Mouse (Mus musculus) frontal cortex, adult (tissue): ENCODE results near the gene Galnt15.

Experiments
- ATAC-seq: cut with Nextera tagmentation; 2 replicates; pipeline ENCODE4 v1.9.2; 2017; ENCODE audit warnings: mild to moderate bottlenecking, moderate library complexity, mixed read lengths; ENCODE audit not compliant: low TSS enrichment

Gene Galnt15

DNA sequence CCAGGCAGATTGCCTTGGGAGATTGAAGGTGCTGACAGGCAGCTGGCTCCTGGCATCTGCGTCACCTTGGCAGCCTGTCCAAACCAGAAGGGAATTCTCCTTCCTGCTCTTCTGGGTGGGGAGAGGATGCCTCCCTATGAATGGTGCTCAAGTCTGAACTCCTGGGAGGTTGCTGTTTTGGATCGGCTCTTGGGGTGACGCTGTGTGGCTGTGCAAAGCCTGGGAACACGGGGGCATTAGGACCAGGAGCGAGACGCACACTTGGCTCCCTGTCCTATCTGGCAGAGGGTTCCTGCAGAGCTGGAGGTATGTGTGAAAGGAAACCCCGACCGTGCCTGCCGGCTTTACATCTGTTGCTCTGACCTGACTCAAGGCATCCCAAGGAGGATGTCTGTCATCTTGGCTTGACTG lies at the start of gene Galnt15:
Galnt15 (plus strand) TSS at position 309 of the 411 bp plus-strand sequence.
- ATAC-seq, result 0 out of 2 replicates have a peak, but pooled peaks have one; percentile 43

DNA sequence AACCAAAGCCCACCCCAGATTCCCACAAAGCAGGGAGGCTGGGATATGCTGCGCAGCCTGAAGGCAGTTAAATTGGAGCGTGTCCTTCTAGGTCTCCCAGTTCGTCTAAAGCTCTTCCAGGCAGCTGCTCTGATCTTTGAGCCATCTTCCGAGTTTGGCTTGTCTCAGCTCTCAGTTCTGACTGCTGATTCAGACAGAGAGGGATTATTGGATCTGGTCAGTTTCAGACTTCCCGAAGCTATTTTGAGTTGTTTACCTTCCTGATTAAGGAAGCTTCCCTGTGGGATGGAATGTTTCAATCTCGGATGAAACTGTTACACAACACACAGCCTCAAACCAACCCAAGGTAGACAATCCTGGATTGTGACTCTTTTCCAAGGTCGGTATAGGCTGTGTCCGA lies 34.8 kb upstream of the Galnt15 start:
- no peak for ATAC-seq

DNA sequence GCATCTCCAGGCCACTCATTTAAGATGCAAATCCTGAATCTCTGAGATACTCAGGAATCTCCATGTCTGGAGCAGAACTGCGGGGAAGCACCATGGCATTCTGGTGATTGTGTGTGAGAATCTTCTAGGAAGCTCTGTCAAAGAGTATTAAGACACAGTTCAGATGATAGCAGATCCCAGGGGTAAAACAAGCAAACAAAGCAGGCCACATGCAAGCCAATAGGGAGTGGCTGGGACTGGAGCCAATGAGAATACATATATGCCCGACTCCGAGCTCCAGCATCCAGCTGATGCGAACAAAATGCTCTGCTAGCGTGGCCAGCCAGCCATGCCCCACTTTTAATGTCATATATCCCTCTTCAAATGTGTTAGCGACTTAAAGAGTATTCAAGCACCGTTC lies 27.8 kb upstream of the Galnt15 start:
- no peak for ATAC-seq

DNA sequence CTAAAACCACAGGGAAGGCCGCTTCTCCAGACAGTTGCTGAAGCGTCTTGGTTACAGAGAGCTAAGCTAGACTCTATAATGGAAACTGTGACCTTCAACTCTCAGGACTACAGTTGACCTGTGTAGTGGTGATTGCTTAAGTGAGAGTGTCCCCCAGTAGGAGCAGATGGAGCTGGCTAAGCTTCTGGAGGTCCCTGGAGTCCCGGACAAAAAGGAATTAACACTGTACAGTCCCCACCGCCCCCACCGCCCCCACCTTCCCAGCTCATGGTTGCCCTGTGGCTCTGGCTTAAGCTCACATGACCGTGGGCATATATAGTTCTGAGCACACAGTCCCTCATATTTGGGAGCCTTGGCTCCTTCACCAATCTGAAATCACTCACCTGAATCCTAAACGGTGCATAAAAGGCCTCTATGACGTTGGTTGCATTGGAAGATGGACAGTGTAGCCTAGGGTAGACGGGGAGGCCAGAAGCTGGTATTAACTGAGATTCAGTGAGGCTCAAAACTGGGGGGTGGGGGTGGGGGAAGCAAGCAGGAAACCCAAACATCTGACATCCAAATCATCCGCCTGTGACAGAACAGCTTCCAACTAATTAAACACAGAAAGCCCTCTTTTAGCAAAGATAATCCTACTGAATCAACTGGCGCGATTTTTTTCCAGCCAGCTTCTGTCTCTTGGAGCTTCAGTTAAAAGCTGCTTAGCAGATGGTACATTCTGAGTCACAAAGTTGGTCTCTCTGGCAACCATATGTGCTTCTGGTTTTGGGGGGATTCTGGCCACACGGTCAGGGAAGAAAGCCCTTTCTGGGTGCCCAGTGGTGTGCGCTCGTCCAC lies 26.1 kb upstream of the Galnt15 start:
- ATAC-seq, result peak; percentile 95

DNA sequence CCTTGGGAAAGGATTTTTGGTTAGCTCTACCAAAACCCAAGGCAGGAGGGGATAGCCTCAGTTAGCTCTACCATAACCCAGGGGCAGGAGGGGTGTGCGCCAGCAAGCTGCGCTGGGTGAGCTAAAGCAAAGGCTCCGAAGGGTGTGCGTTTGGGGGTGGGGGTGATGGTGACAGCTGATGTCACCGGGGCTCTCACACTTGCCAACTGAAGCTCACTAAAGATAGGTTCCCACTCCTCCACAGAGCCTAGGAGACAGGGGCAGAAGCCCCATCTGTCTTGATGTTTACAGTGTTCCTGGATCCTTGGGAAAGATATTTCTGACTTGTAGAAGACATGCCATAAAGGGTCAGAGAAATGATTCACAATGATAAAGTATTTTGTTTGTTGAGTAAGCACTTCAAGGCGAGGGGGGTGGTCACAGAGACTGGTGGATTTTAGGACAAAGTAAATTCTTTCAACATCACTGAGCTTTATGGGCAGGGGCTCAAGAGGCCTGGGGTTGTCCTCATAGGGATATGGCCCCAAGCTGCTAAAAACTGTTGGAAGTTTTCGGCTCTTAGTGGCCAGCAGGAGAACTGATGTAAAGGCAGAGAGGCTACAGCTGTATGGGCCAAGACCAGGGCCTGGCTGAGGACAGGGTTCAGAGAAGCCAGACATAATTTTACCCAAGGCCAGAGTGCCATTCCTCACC lies 24.7 kb upstream of the Galnt15 start:
- peak; percentile 47 for ATAC-seq

DNA sequence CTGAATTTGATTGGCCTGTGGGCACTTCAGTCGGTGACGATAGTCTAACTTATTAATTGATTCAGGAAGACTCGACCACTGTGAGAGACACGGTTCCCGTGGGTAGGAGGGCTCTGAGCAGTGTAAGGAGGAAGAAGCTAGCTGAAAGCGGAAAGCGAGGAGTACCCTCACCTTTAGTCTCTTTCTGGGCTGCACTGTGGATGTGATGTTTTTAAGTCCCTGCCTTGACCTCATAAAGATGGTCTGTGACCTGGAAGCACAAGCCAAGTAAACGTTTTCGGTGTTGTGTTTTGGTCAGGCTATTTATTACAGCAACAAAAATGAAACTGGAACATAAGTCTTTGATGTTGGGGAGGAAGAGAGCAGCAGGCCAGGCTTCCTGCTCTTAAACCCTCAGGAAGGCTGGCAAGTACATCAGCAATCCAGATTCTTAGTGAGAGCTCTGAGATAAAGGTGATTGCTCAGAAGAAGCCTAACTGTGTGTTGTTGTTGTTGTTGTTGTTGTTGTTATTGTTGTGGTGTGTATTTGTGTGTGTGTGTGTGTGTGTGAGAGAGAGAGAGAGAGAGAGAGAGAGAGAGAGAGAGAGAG lies 23.0 kb upstream of the Galnt15 start:
- no peak for ATAC-seq

DNA sequence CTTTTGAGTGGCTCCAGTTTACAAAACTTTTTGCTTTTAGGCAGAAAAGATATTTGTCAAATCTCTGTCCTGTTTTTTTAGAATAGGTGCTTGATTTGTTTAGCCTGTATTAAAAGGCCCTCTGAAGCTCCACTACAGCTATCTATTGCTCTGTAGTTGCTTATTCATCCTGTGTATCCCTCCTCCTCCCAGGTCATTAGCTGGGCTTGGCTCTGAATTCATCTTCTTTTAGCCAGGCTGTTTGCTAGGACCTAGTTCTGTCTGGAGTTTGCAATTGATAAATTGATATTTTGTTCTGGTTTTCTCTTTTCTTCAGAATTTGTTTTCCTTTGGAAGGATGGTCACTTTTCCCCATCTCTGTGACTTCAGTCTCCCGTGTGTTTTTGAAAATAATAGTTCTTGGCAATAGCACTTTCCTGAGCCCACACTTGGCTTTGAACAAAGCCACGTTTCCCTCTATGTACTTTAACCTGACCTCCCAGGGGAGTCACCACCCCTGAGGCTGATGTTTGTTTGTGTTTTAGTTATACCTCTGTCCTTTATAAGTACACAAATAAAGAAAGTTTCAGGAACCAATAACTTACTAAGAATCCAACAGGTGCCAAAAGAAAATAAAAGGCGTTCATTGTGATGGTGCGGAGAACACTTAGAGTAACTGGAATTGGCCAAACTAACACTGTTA lies 21.0 kb upstream of the Galnt15 start:
- ATAC-seq, result no peak

DNA sequence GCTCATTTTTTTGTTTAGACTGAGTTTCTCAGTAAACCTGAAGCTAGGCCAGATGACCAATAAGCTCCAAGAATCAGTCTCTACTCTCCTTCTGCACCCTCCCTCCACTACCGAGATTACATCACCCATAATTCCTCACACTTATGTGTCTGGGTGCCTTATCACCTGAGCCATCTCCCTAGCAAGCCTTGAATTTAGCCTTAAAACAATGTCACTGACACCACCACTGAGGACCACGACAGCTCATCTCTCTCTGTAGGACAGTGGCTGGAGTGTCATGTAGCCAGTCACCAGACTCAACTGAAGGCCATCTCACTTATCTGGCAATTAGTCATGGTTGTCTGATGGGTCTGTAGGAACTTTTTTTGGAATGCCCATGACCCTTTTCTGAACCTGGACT lies 19.1 kb upstream of the Galnt15 start:
- ATAC-seq, result no peak

DNA sequence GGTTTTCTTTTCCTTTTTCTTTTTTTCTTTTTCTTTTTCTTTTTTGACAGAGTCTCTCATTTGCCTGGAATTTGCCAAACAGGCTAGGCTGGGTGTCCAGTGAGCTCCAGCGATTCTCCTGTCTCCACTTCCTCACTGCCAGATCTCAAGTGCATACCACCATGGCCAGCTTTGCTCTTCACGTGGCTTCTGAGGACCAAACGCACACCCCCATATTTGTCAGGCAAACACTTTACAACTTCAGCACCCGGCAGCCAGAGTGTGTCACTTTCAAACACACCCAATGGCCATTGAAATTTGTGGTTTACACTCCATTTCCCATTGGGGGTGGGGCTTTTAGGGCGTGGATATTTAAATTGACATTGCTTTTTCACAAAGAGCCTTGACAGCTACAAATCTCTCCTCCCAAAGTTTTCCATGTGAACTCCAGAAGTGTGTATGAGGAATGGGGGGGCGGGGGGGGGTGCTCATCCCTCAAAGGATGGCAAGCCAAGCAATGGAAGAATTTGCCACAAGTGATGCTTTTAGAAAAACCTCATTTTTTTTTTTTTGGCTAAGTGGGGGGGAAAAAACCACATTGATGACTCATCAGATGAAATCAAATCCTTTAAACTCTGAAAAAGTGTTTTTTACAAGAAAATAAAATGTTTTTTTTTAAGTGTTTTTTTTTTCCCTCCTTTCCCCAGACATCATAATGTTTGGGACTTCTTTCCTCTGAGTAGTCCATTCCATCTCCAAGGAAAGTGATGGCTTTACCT lies 17.1 kb upstream of the Galnt15 start:
- no peak for ATAC-seq

DNA sequence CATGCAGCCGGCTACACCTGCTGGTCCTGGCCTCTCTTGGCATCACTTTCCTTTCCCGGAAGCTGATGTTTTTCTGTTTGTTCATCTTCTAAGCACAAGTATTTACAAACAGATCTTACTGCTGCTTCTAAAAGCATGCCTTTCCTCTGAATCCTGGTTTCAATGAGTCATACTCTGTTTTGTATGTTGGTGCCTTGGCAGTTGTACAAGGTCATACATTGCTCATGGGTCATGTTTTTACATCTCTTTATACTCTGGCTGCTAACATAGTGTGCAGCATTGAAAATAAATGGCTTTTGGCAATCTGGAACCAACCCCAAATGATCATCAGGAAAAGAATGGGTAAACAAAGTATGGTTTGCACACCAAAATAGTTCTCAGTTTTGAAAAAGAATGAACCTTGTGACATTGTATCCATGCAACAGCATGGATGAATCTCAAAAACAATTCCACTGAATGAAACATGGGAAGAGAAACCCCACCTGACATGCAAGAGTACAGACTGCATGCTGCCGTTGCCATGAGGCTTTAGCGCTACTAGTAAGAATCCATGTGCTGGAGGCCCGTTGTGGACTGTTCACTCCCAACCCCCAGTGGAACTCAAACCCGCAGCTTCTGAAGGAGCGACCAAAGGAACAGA lies 13.5 kb upstream of the Galnt15 start:
- no peak for ATAC-seq

DNA sequence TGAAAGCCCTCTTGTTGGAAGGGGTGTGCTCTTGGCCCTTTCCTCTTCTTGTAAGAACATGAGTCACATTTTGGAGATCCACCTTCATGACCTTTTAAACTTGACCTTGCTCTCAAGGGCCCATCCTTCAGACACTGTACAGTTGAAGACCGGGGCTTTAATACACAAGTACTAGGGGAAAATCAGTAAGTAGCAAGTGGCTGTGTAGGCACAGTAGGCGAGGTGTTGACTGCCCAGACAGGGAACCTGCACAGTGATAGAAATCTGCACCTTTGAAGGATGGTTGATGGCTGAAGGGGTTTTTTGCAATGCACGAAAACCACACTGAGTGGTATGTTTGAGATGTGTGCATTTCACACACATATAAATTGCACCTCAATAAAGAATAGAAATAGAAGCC lies 12.3 kb upstream of the Galnt15 start:
- ATAC-seq, result no peak; the same call in 1 of the 2 replicates

DNA sequence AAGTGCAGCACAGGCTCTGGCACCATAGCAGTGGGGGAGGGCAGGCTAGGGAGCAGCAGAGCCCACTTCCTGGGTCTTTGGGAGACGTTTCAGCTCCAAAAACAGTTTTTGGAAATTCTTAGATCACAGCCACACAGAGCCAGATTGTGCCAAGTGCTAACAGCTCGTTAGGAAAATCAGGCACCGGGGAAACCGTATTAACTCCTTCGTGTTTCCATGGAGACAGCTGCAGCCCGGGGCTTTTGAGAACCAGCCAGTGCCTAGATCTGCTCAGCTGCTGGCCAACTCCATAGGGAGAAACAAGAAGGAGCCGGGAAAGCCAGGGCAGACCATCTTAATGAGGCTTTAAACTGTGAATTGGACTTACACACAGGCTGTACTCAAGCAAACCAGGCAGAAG lies 11.9 kb upstream of the Galnt15 start:
- ATAC-seq, result peak; percentile 82

DNA sequence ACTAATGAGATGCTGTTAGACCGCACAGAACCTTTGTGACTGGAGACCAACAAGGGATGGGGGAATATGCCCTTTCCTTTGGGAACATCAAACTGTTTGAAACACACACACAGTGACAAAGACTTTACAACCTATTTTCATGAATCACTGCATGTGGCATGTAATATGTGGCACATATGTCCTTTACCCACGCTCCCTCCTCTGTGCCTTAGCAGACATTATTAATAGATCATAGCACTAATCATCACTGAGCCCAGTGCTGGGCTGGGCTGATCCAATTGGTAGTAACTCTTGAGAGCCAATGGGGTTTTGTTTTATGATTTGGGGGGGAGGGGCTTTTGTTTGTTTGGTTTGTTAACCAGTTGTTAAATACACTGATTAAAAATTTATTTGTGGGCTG lies 11.3 kb upstream of the Galnt15 start:
- no peak for ATAC-seq

DNA sequence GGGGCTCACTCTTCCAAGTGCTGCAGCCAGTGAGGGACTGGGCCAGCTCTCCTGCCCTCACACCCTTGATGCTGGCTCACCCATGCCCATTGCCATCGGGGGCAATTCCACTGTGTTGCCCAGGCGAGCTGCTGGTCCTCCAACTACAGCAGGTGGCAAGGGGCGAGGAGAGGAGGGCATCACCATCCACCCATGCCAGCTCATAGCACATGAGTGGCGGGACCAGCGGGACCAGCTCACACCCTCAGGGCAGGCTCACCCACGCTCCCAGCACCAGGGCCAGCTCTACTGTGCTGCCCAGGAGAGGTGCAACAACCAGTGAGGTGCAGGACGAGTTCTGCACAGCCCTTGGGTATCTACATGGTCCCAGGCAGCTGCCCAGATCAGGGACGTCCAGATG lies 9.7 kb upstream of the Galnt15 start:
- no peak for ATAC-seq

DNA sequence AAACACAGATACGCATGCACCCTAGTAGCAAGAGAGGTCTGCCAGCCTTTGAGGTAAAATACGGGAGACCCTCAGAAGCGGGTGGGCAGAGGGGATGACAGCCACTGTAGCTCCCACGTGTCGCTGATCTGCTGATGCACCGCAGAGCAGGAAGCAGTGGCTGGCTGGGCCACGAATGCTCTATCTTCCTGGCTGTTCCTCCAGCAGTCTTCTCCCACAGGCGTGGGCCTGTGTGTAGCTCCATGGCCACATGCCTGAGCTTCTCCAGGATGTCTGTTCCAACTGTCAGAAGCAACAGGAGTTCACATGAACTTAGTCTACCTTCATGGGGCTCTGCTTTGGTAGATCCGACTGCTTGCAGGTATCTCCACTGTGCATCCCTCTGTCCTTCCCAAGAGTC lies 6.8 kb upstream of the Galnt15 start:
- peak; percentile 99 for ATAC-seq

DNA sequence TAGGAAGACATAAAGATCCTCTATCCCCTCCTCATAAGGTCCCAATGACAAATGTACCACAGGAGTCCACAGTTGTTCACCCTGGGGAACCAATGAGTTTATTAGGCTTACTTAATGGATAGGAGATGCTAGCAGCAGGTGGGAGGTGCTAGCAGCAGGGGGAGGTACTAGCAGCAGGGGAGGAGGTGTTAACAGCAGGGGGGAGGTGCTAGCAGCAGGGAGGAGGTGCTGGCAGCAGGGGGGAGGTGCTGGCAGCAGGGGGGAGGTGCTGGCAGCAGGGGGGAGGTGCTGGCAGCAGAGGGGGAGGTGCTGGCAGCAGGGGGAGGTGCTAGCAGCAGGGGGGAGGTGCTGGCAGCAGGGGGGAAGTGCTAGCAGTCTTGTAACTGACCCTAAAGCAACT lies 6.3 kb upstream of the Galnt15 start:
- ATAC-seq, result no peak

DNA sequence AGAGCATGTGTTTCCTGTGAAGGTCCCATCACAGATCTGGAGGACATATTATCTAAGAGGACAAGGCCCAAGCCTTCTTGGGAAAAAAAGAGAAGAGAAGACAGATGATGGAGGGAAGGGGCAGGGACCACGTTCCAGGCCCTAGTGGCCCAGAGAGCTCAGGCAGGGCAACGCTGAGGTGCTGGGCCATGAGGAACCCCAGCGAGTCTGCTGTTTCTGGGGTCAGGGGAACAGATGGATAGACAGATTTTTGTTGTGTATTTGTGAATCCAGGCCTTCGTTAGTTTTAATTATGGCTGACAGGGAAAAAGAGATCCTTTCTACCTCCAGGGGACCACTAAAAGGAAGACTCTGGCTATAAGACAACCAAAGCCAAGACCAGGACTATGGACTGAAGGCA lies 4.9 kb upstream of the Galnt15 start:
- no peak for ATAC-seq

DNA sequence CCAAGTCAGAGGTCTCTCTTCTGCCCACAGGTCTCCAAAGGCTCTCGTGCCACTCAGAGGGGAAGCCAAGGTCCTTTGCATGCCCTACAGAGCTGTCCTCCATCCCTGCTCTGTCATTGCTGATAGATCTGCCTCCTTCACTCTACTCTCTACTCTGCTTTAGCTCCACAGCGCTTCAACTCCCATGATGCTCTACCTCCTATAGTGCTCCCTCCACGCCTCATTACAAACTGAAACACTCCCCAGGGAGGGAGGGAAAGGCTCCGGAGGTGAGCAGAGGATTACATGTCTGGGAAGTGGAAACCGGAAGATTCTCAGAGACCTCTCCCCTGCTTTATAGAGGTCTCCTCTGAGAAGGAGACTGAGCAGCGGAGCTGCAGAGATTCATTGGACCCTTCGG lies 1.6 kb upstream of the Galnt15 start:
- no peak for ATAC-seq

DNA sequence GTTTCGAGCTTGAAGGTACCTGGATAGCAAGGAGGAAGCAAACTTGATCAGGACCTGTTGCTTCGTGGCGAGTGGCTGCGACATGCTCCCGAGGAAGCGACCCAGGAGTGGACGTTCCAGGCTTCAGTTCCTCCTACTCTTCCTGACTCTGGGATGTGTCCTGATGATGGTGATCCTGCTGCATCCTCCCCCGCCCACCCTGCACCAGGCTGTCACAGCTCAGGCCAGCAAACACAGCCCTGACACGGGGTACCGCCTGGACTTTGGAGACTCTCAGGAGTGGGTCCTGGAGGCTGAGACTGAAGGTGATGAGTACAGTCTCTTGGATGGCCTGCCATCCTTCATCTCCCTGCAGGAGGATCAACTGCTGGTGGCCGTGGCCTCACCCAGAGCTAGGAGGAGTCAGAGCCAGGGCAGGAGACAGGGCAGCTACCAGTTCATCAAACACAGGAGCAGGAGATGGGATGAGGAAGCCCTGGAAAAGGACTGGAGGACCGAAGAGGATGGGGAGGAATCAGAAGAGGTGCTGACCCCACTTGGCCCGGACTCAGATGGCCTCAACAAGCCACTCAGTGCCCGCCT lies 713 bp downstream of the Galnt15 start:
- no peak for ATAC-seq

DNA sequence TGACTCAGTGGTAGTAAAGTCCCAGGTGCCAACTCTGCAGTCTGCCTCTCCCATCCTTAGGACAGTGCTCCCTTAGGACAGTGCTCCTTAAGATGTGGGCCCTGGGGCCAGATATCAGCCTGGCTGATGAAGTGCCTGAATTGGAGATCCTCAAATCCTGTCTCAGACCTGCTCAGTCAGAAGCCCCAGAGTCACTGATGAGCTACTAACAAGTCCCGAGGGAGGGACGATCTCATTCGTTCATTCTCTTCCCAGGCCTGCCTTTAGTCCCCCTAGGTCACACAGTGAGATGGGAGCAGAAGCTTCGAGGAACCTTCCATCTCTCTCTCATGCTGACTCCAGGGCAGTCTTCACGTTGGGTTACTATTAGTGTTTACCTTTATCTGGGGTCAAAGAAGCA lies 1.3 kb downstream of the Galnt15 start:
- ATAC-seq, result no peak

DNA sequence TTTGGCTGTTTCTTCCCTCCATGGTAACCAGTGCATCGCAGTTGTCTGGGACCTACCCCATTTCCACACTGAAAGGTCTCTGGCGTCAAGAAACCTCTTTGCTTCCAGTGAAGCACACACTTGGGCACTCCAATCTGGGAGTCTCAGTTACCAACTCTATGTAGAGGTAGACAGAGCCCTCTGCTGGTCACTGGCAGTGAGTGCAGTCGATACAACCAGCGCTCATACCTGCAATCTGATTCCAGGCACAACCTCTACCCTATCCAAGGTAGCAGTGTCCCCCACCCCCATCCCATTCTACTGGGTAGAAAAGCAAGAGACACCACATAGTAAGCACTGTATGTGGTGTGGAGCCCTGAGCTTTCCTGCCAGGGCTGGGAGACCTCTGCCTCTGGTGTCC lies 3.7 kb downstream of the Galnt15 start:
- ATAC-seq, result peak; percentile 92
